Mouse (Mus musculus) olfactory bulb, adult 2 months (tissue): Measurements from ENCODE around the gene Lrrc75b. TPM values are rescaled to one million over a fixed set of nuclear protein-coding genes. Genes with fewer than 3 reads are reported as not detected.

Source experiments
- H3K27ac ChIP-seq: fragments of 200-500 bp; 2 replicates; pipeline ENCODE4 v1.5.1; 2012; ENCODE audit warnings: low read depth, low read length; ENCODE audit not compliant: insufficient read depth
- H3K4me1 ChIP-seq: fragments of 200-500 bp; 2 replicates; pipeline ENCODE4 v1.6.1; 2012; ENCODE audit warnings: low read length; ENCODE audit not compliant: control insufficient read depth, insufficient read depth
- H3K4me3 ChIP-seq: fragments of 200-500 bp; 2 replicates; pipeline ENCODE4 v1.5.1; 2012; ENCODE audit warnings: mild to moderate bottlenecking, low read depth, low read length, moderate library complexity; ENCODE audit not compliant: insufficient read depth
- CTCF ChIP-seq: fragments of 200-500 bp; IDR thresholded peaks from 2 replicates; pipeline ENCODE4 v1.5.1; 2012; ENCODE audit warnings: low read depth, mild to moderate bottlenecking, low read length, moderate library complexity; ENCODE audit not compliant: insufficient read depth
- POLR2A ChIP-seq: fragments of 200-500 bp; IDR thresholded peaks from 2 replicates; pipeline ENCODE4 v1.6.1; 2012; ENCODE audit warnings: mild to moderate bottlenecking, low read depth, low read length, moderate library complexity; ENCODE audit not compliant: insufficient read depth
- WGBS: fragments of 180-500 bp; shearing (Covaris S2); methylation state at CpG from one replicate; pipeline ENCODE4 v1.1.7; 2018; 5-methylcytosine and 5-hydroxymethylcytosine counted together
- polyA plus RNA-seq: library from polyadenylated mRNA; stranded (reverse); fragments of >200 nt; gene quantifications from 2 replicates; pipeline ENCODE4 v1.2.4, GENCODE M21; 2012; ENCODE audit warnings: low replicate concordance; ENCODE audit not compliant: missing spikeins, insufficient read depth, insufficient read length

The Lrrc75b gene
- polyA plus RNA-seq, 1 experiment = not detected

DNA sequence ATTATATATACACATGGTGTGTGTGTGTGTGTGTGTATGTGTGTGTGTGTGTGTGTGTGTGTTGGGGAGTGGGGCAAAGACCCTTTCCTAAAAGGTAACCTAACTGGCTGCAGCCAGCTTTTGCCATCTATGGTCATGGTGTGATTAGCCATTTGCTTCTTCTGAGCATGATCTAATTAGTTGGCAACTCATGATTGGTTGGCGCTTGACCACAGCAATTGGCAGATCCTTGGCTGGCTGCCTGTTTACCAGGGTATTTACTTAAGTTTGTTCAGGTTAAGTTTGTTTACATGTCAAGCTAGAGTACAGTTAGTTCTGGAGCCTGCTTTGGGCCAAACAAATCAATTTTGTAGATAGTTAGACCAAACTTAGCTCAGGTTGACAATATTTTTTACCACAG is 58.5 kb downstream of the Lrrc75b start:
- Histone ChIP-seq H3K4me3 (no peak overlapping the region), H3K4me1 (no peaks in the 10 kb centered on the region), H3K27ac (no peak overlapping the region)
- TF ChIP-seq CTCF (no peak), POLR2A (no peak)
- WGBS = 90% methylated on average over 1 of the region's 1 CpGs

DNA sequence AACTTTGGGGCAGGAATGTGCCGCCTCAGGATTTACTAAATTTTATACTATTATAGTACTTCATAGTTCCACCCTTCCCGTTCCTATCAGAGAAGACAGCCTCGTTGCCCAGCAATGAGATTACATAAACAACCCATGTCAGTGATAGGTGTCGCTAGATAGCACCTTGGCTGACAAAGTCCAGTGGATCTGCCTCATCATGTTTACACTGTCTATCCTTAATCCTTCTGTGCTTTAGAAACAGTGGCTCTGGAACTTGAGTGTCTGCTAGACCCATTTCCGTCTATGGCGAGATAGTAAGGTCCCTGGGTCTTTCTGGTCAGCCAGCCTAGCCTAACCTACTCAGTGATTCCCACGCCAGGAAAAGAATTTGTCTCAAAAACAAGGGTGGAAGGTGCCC is 59.8 kb downstream of the Lrrc75b start:
- no peak for TF ChIP-seq POLR2A
- no peak for TF ChIP-seq CTCF
- Histone ChIP-seq H3K4me3 (no peak overlapping the region), H3K4me1 (no peaks in the 10 kb centered on the region), H3K27ac (no peak overlapping the region)
- 81% methylated on average over 7 of the region's 7 CpGs for WGBS

Other genes starting within 250 kb of the Lrrc75b start
- gene Adora2a, start 243.5 kb downstream of the Lrrc75b start, polyA plus RNA-seq = not detected in 2 replicates
- gene Upb1, start 159.2 kb downstream of the Lrrc75b start, polyA plus RNA-seq = not detected in 2 replicates
- gene Snrpd3, start 42.8 kb downstream of the Lrrc75b start, polyA plus RNA-seq = not detected in 2 replicates
- not detected in 2 replicates for gene Gucd1, start 42.4 kb downstream of the Lrrc75b start, polyA plus RNA-seq
- not detected in 2 replicates for gene Ggt1, start 1.3 kb upstream of the Lrrc75b start, polyA plus RNA-seq
- not detected in 2 replicates for gene Ggt5, start 29.0 kb upstream of the Lrrc75b start, polyA plus RNA-seq
- not detected in 2 replicates for gene Susd2, start 83.7 kb upstream of the Lrrc75b start, polyA plus RNA-seq
- gene Cabin1, start 204.0 kb upstream of the Lrrc75b start, polyA plus RNA-seq = not detected in 2 replicates
- gene Ddt, start 213.1 kb upstream of the Lrrc75b start, polyA plus RNA-seq = not detected in 2 replicates
- not detected in 2 replicates for gene Gm20441, start 220.6 kb upstream of the Lrrc75b start, polyA plus RNA-seq
- gene Gstt3, start 221.1 kb upstream of the Lrrc75b start, polyA plus RNA-seq = not detected in 2 replicates
- not detected in 2 replicates for gene Gstt1, start 238.3 kb upstream of the Lrrc75b start, polyA plus RNA-seq